Mouse (Mus musculus): ENCODE results near the gene Ltf. TPM values are rescaled to one million over a fixed set of nuclear protein-coding genes. Genes with fewer than 3 reads are reported as not detected.

The Ltf gene
- polyA plus RNA-seq, 1 experiment from 2014 or later = 0.41 TPM

DNA sequence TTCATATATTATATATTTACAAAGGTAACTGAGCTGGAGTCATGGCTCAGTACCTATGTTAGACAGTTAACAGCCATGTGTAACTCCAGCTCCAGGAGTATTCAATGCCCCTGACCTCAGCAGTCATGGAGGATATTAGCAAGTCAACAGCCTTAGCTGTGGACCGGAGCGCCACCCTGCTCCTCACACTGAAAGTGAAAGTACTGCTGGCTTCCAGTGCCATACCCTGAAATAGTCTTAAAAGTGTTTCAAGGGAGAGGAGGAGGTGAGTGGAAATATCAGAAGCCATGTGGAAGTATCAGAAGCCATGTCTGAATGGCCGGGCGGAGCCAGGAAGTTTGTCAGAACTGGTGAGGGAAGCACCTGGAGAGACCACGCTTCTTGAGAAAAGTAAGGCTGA, 28.2 kb downstream of the Ltf start:
- Histone ChIP-seq H3K4me3 (ENCODE audit: low read length) (no peak overlapping the region), H3K4me2 (replicated peaks; ENCODE audit: low read depth, low read length) (no peak overlapping the region), H3K9ac (ENCODE audit: low read depth, low read length) (no peak overlapping the region), H3K36me3 (ENCODE audit: control insufficient read depth, insufficient read depth, low read length) (no peaks in the 10 kb centered on the region), H3K27ac (ENCODE audit: low read depth, low read length) (no peak overlapping the region), H3K27me3 (ENCODE audit: control insufficient read depth, insufficient read depth, low read length) (no peaks in the 10 kb centered on the region), H3K9me3 (ENCODE audit: control insufficient read depth, low read length) (no peaks in the 10 kb centered on the region), H3K4me1 (ENCODE audit: control insufficient read depth, insufficient read depth, low read length) (no peaks in the 10 kb centered on the region)
- 95% methylated on average over 5 of the region's 5 CpGs for WGBS
- ATAC-seq (ENCODE audit: low FRiP score, low TSS enrichment) = no peak

DNA sequence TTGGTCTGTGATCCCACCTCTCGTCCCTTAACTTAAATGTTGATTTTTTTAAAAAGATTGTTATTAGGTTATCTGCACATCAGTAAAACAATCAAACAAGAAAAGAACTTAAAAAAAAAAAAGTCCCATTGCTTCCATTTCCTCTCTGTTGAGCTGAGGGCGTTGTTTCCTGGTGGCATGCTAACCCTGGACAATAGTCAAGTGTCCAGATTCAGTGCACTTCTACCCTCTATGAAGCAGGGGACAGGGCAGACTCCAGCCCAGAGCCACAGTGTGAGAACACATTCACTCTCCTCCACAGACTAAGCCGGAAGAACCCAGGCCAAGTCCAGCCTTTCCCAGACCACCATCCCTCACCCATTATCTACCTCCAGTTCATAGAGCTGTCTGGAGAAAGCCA, 29.4 kb downstream of the Ltf start:
- ATAC-seq (ENCODE audit: low FRiP score, low TSS enrichment) = no peak
- H3K9me3 ChIP-seq (ENCODE audit: control insufficient read depth, low read length) = no peaks in the 10 kb centered on the region
- H3K27ac ChIP-seq (ENCODE audit: low read depth, low read length) = no peak overlapping the region
- H3K4me2 ChIP-seq (replicated peaks; ENCODE audit: low read depth, low read length) = no peak overlapping the region
- no peaks in the 10 kb centered on the region for H3K27me3 ChIP-seq (ENCODE audit: control insufficient read depth, insufficient read depth, low read length)
- 71% methylated on average over 3 of the region's 3 CpGs for WGBS
- H3K9ac ChIP-seq (ENCODE audit: low read depth, low read length) = no peak overlapping the region
- no peak overlapping the region for H3K4me3 ChIP-seq (ENCODE audit: low read length)
- H3K36me3 ChIP-seq (ENCODE audit: control insufficient read depth, insufficient read depth, low read length) = no peaks in the 10 kb centered on the region
- H3K4me1 ChIP-seq (ENCODE audit: control insufficient read depth, insufficient read depth, low read length) = no peaks in the 10 kb centered on the region

DNA sequence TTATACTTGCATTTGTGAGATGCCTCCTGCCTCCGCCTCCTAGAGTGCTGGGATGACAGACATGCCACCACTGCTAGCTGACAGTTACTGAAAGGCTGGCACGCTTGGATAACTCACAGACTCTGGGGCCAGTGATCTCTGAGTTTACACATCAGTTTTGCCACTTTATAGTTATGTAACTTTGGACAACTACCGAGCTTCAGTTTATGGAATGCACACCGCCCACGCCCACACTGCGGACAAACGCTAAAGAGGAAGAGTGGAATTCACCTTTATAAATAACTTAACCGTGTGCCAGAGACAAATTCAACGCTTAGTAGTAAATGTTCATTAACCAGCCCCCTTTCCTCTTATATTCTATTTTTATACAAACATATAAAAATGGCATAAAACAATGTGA, 35.9 kb downstream of the Ltf start:
- Histone ChIP-seq H3K27me3 (ENCODE audit: control insufficient read depth, insufficient read depth, low read length) (no peaks in the 10 kb centered on the region), H3K27ac (ENCODE audit: low read depth, low read length) (no peak overlapping the region), H3K36me3 (ENCODE audit: control insufficient read depth, insufficient read depth, low read length) (no peaks in the 10 kb centered on the region), H3K9me3 (ENCODE audit: control insufficient read depth, low read length) (no peaks in the 10 kb centered on the region), H3K9ac (ENCODE audit: low read depth, low read length) (no peak overlapping the region), H3K4me2 (replicated peaks; ENCODE audit: low read depth, low read length) (no peak overlapping the region), H3K4me3 (ENCODE audit: low read length) (no peak overlapping the region), H3K4me1 (ENCODE audit: control insufficient read depth, insufficient read depth, low read length) (peaks cover 11% of the 10 kb centered on the region; the same call in 1 of the 2 replicates)
- 77% methylated on average over 9 of the region's 9 CpGs for WGBS
- ATAC-seq (ENCODE audit: low FRiP score, low TSS enrichment) = no peak

DNA sequence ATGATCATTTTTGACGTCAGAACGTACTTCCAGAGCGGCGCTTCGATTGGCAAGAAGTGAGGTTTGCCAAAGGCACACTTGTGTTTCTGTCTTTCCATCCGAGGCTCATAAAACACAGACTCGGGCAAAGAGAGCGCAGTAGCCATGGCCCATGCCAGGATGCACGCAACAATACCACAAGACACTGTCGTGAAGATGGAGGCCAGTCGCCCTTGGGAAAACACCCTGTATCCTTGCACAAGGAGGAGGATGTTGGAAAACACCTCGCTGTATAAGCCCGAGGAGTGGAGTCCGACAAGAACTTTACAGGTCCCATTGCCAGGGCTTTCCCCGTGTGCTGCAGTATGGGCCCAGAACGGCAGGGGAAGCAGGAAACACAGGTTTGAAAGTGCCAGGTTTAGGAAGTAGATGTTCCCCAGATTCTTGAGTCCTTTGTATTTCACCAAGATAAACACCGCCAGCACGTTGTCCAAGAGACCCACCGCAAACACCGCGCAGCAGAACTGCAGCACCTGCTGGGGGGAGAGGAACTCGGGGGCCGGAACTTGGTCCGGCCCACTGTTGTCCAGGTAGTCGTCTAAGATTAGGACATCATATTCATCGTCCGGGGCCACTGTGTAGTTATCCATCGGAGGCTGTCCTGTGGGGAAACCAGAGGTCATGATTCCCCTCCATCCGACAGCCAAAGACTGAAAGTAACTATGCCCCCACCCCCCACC, 36.9 kb downstream of the Ltf start:
- Histone ChIP-seq H3K27me3 (ENCODE audit: control insufficient read depth, insufficient read depth, low read length) (no peaks in the 10 kb centered on the region), H3K4me3 (ENCODE audit: low read length) (peak overlapping the region; percentile 41), H3K9me3 (ENCODE audit: control insufficient read depth, low read length) (no peaks in the 10 kb centered on the region), H3K27ac (ENCODE audit: low read depth, low read length) (no peak overlapping the region), H3K9ac (ENCODE audit: low read depth, low read length) (0 out of 2 replicates have a peak overlapping the region, but pooled peaks have one; percentile 42), H3K4me2 (replicated peaks; ENCODE audit: low read depth, low read length) (peak overlapping the region; percentile 77), H3K36me3 (ENCODE audit: control insufficient read depth, insufficient read depth, low read length) (no peaks in the 10 kb centered on the region), H3K4me1 (ENCODE audit: control insufficient read depth, insufficient read depth, low read length) (peaks cover 11% of the 10 kb centered on the region; the same call in 1 of the 2 replicates)
- ATAC-seq (ENCODE audit: low FRiP score, low TSS enrichment) = no peak
- WGBS = 69% methylated on average over 29 of the region's 29 CpGs

DNA sequence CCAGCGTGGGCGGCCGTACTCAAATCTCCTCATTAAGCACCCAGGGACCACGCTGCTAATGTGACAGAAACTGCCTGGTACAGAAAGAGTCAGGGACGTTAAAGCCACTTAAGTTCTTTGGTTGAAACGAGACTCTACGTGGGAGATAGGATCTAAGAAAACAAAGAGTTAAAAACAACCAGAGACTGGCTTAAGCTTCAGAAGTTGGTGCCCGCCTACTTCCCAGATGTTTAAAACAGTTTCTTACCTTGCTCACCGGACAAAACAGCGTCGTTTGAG, 37.4 kb downstream of the Ltf start:
- ATAC-seq (ENCODE audit: low FRiP score, low TSS enrichment) = no peak
- Histone ChIP-seq H3K9me3 (ENCODE audit: control insufficient read depth, low read length) (no peaks in the 10 kb centered on the region), H3K27ac (ENCODE audit: low read depth, low read length) (no peak overlapping the region), H3K36me3 (ENCODE audit: control insufficient read depth, insufficient read depth, low read length) (no peaks in the 10 kb centered on the region), H3K4me3 (ENCODE audit: low read length) (peak overlapping the region; percentile 41), H3K9ac (ENCODE audit: low read depth, low read length) (peak overlapping the region; percentile 42; the same call in 1 of the 2 replicates), H3K4me1 (ENCODE audit: control insufficient read depth, insufficient read depth, low read length) (peaks cover 11% of the 10 kb centered on the region; the same call in 1 of the 2 replicates), H3K4me2 (replicated peaks; ENCODE audit: low read depth, low read length) (peak overlapping the region; percentile 77), H3K27me3 (ENCODE audit: control insufficient read depth, insufficient read depth, low read length) (no peaks in the 10 kb centered on the region)
- WGBS = 6% methylated on average over 11 of the region's 11 CpGs

DNA sequence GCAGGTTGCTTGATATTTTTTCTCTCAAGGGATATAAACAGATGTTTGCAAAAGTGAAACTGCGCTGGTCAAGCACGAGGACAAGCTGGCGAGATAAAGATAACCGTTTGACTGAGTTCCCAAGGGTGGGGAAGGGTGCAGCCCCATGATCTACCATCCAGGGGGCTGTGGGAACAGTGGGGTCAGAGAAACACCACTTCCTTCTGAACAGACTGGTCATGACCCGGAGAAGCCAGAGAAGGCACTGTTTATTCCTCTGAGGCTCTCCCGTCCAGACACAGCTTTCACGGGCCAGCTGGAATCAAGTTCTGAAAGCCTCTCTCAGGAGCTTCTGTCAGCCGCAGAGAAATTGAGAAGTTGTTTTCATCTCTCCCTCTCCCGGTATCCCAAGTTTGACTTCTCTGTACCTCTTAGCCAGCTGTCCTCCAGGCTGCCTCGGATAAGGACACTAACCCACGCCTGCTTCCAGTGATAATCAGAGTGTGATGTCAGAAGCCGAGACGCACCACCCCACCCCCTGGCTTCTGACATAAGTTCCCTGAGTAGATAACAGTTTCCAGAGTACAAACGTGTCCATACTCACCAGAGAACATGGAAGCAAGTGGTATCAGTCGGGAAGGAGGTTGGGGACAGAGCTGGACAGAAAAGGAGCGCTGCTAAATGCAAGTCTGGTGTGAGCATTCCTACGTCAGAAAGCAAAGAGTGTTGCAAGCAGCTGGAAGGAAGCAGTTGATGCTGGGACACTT, 37.9 kb downstream of the Ltf start, which contains the start of gene Ccrl2:
Gene Ccrl2, minus strand, starts transcription at position 722 of the 746 bp plus-strand sequence.
- Histone ChIP-seq H3K4me1 (ENCODE audit: control insufficient read depth, insufficient read depth, low read length) (peaks cover 11% of the 10 kb centered on the region; the same call in 1 of the 2 replicates), H3K4me2 (replicated peaks; ENCODE audit: low read depth, low read length) (peak within 1 kb of the TSS; percentile 77), H3K9ac (ENCODE audit: low read depth, low read length) (peak within 1 kb of the TSS; percentile 42), H3K36me3 (ENCODE audit: control insufficient read depth, insufficient read depth, low read length) (no peaks in the 10 kb centered on the region), H3K27ac (ENCODE audit: low read depth, low read length) (no peak within 1 kb of the TSS), H3K9me3 (ENCODE audit: control insufficient read depth, low read length) (no peaks in the 10 kb centered on the region), H3K4me3 (ENCODE audit: low read length) (peak within 1 kb of the TSS; percentile 41), H3K27me3 (ENCODE audit: control insufficient read depth, insufficient read depth, low read length) (no peaks in the 10 kb centered on the region)
- WGBS = 14% methylated on average over 17 of the region's 17 CpGs
- no peak; the same call in 1 of the 2 replicates for ATAC-seq (ENCODE audit: low FRiP score, low TSS enrichment)

DNA sequence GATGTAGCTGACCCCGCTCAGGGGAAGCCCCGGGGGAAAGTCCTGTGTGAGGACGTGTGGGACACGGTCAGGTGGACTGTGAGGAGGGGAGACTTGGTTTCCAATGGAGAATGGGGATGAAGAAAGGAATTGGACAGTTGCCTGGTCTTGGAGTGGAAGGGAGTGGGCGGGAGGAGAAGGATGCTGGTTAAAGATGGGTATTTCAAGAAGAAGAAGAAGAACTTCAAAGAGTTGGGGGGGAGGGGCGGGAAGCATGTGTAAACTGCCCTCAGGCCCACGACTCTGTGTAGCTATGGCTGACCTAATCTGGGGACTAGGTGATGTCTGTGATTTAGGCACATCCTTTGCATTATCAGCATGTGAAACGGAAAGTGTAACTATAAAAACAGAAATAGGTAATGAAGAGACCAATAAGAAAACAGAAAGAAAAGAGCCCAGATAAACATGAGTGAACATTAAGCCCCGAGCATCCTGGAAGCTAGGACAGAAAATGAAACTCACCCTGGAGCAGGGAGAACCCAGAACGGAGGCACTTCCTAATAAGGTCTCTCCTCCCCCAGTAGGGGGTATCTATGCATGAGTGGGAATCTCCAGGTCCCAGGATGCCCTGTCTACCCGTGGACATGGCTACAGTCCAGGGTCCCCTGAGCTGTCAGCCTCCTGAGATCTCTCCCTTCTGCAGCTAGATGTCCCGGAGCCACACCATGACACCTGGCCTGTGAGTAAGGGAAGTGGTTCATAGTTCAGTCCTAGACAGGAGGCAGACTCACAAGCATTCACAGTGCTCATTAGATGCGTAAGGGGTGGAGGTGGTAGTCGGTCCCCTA, 38.7 kb downstream of the Ltf start:
- Histone ChIP-seq H3K4me2 (replicated peaks; ENCODE audit: low read depth, low read length) (peak overlapping the region; percentile 77), H3K27me3 (ENCODE audit: control insufficient read depth, insufficient read depth, low read length) (no peaks in the 10 kb centered on the region), H3K9me3 (ENCODE audit: control insufficient read depth, low read length) (no peaks in the 10 kb centered on the region), H3K36me3 (ENCODE audit: control insufficient read depth, insufficient read depth, low read length) (no peaks in the 10 kb centered on the region), H3K27ac (ENCODE audit: low read depth, low read length) (no peak overlapping the region), H3K4me3 (ENCODE audit: low read length) (no peak overlapping the region), H3K9ac (ENCODE audit: low read depth, low read length) (no peak overlapping the region), H3K4me1 (ENCODE audit: control insufficient read depth, insufficient read depth, low read length) (peaks cover 11% of the 10 kb centered on the region; the same call in 1 of the 2 replicates)
- 53% methylated on average over 14 of the region's 14 CpGs for WGBS
- ATAC-seq (ENCODE audit: low FRiP score, low TSS enrichment) = no peak

DNA sequence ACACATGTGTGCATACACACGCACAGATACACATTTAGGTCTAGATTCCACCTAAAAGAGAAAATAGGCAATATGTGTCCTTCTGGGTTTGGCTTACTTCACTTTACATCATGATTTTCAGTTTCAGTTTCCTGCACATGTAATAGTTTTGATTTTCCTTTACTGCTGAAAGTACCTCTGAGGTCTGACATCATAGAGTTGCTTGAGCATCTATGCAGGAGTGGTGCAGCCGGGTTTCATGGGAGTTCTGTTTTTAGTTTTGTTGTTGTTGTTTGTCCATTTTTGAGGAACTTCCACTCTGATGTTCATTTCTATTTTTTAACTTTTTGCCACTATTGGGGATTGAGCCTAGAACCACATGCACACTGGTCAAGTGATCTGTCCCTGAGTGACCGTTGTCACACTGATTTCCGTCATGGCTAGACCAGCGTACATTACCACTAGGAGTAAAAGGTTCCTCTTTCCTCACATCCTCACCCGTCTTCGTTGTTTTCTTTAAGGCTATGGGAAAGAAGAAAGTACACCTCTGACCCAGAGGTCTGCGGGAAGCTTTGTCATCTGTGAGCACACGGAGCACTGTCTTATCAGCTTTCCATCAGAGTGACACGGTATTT, 40.0 kb downstream of the Ltf start:
- 43% methylated on average over 10 of the region's 10 CpGs for WGBS
- Histone ChIP-seq H3K27ac (ENCODE audit: low read depth, low read length) (no peak overlapping the region), H3K27me3 (ENCODE audit: control insufficient read depth, insufficient read depth, low read length) (no peaks in the 10 kb centered on the region), H3K4me3 (ENCODE audit: low read length) (no peak overlapping the region), H3K36me3 (ENCODE audit: control insufficient read depth, insufficient read depth, low read length) (no peaks in the 10 kb centered on the region), H3K4me1 (ENCODE audit: control insufficient read depth, insufficient read depth, low read length) (peaks cover 11% of the 10 kb centered on the region; the same call in 1 of the 2 replicates), H3K4me2 (replicated peaks; ENCODE audit: low read depth, low read length) (no peak overlapping the region), H3K9ac (ENCODE audit: low read depth, low read length) (no peak overlapping the region), H3K9me3 (ENCODE audit: control insufficient read depth, low read length) (no peaks in the 10 kb centered on the region)
- ATAC-seq (ENCODE audit: low FRiP score, low TSS enrichment) = no peak

Measured in kidney, embryonic 14.5 days (tissue).